Mouse (Mus musculus) colon, adult 2 months (tissue): Measurements from ENCODE around the gene Nt5dc1. TPM values are rescaled to one million over a fixed set of nuclear protein-coding genes. Genes with fewer than 3 reads are reported as not detected.

Source experiments
- polyA plus RNA-seq: library from polyadenylated mRNA; depleted of rRNA; stranded (reverse); fragments of >200 nt; gene quantifications from 2 replicates; pipeline ENCODE4 v1.2.3, GENCODE M21; 2012; rRNA removed

Gene Nt5dc1
- polyA plus RNA-seq: 4.5 and 5.2 TPM in 2 replicates

GRCm38 (mm10) chr10:34418204-34418756 lies at the start of gene Nt5dc1:
TSS of gene Nt5dc1 (minus strand) at chr10:34418552.

DNA sequence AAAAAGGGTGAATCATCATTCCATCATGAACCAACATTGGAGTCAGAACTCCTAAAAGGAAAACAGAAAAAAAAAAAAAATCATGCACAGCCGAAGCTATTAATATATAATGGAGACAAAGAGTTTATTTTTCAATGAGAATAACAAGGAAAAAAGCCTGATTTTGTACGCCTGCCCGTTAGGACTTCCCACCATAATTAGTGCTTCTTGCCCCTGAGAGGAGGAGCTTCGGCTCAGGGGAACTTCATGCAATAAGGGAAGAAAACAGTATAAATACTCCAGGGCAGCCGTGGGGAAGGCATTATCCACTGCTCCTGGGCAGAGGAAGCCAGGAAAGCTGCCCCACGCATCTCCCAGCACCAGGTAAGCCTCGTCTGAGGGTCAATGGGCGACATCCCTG lies 28.7 kb downstream of the Nt5dc1 start, which contains the start of gene Col10a1:
Gene Col10a1 (plus strand): TSS at position 301 of the 400 bp plus-strand sequence.

DNA sequence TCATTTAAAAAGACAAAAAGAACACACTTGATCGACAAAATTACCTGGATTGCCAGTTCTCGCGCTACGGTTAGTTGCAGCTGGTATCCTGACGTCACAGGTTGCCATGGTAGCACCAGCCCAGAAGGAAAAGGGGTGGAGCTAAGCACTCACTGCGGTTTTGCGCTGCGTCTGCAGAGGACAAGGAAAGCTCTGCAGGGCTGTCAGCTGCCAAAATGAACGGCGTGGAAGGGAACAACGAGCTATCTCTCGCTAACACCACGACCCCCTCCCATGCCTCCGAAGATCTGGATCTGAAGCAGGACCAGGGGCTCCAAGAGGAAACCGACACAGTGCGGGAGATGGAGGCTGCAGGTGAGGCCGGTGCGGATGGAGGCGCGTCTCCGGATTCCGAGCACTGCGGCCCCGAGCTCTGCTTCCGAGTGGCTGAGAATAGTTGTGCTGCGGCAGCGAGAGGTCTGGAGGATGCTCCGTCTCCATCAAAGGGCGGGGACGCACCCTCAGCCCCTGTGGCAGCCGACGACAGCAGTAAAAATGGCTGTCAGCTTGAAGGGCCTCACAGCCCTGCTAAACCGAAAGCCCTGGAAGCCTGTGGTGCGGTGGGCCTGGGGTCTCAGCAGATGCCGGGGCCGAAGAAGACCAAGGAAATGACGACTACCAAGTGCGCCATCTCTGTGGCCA lies 120.9 kb downstream of the Nt5dc1 start, which contains the start of gene Tspyl4:
Gene Tspyl4 (plus strand): TSS at position 144 of the 681 bp plus-strand sequence.

GRCm38 (mm10) chr10:34281962-34282388 lies 136.4 kb downstream of the Nt5dc1 start, which contains the start of gene Tspyl1:
TSS of gene Tspyl1 (plus strand) at chr10:34282190.

Other genes with a start within 250 kb of the Nt5dc1 start
- gene Dse, start 210.8 kb downstream of the Nt5dc1 start, polyA plus RNA-seq: 4.3 and 6.9 TPM in 2 replicates
- 18.8 and 21.4 TPM in 2 replicates for gene Tspyl1, start 136.4 kb downstream of the Nt5dc1 start, polyA plus RNA-seq
- gene Tspyl4, start 121.1 kb downstream of the Nt5dc1 start, polyA plus RNA-seq: 3.0 and 4.1 TPM in 2 replicates
- gene Col10a1, start 28.6 kb downstream of the Nt5dc1 start, polyA plus RNA-seq: 0.03 TPM in 1 of 2 replicates, not detected in the other
- gene Frk, start 64.8 kb upstream of the Nt5dc1 start, polyA plus RNA-seq: 10.5 and 11.4 TPM in 2 replicates